Mouse (Mus musculus) T-cell, adult 2 months (primary cell): ENCODE results near the gene Crlf1.

ENCODE experiments used
- DNase-seq: peaks from one replicate; pipeline ENCODE4 v3.0.0; 2022; ENCODE audit warnings: low spot score

Gene Crlf1

GRCm38 (mm10) chr8:70469295-70469916 lies 23.6 kb upstream of the Crlf1 start:
- DNase-seq = no peak

GRCm38 (mm10) chr8:70469938-70470337 lies 23.0 kb upstream of the Crlf1 start:
- DNase-seq = no peak

GRCm38 (mm10) chr8:70471856-70472255 lies 21.1 kb upstream of the Crlf1 start:
- DNase-seq = no peak

- DNase-seq = peak; percentile 91
These were observed 16.4 kb upstream of the Crlf1 start, which contains the start of gene Klhl26 for GRCm38 (mm10) chr8:70476333-70477268. Gene Klhl26, minus strand, starts transcription at chr8:70476968.

- no peak for DNase-seq
These were observed 15.5 kb upstream of the Crlf1 start for GRCm38 (mm10) chr8:70477269-70477982.

- no peak for DNase-seq
These were observed 11.1 kb upstream of the Crlf1 start for GRCm38 (mm10) chr8:70481908-70482307.

- DNase-seq = no peak
These were observed 10.0 kb upstream of the Crlf1 start for GRCm38 (mm10) chr8:70482943-70483342.

GRCm38 (mm10) chr8:70486191-70486681 lies 6.7 kb upstream of the Crlf1 start:
- DNase-seq = no peak

- no peak for DNase-seq
These were observed 5.9 kb upstream of the Crlf1 start, which contains the start of gene Tmem59l for GRCm38 (mm10) chr8:70486941-70487520. Gene Tmem59l, minus strand, starts transcription at chr8:70487358.

- DNase-seq = no peak
These were observed 4.8 kb upstream of the Crlf1 start for GRCm38 (mm10) chr8:70487993-70488796.

- DNase-seq = no peak
These were observed 4.0 kb upstream of the Crlf1 start for GRCm38 (mm10) chr8:70488931-70489470.

- no peak for DNase-seq
These were observed 3.4 kb upstream of the Crlf1 start for GRCm38 (mm10) chr8:70489576-70489975.

- no peak for DNase-seq
These were observed 2.7 kb upstream of the Crlf1 start for GRCm38 (mm10) chr8:70490061-70490879.

- DNase-seq = no peak
These were observed 2.0 kb upstream of the Crlf1 start for GRCm38 (mm10) chr8:70490880-70491495.

- no peak for DNase-seq
These were observed 896 bp downstream of the Crlf1 start for GRCm38 (mm10) chr8:70493692-70494415.

- no peak for DNase-seq
These were observed 1.5 kb downstream of the Crlf1 start for GRCm38 (mm10) chr8:70494416-70494945.

- no peak for DNase-seq
These were observed 2.2 kb downstream of the Crlf1 start for GRCm38 (mm10) chr8:70495001-70495770.

GRCm38 (mm10) chr8:70495771-70496062 lies 2.8 kb downstream of the Crlf1 start:
- DNase-seq = no peak
